Mouse (Mus musculus) telencephalon, adult 2 months (tissue): ENCODE measurements at regions not wholly inside any gene's neighbourhood (a gene's known extent, or its start where the extent isn't known, plus 50 kb on each side); places are given as distances from the start of the nearest gene placed in this dataset.

ENCODE experiments used
- DNase-seq: peaks from one replicate; pipeline ENCODE4 v3.0.0-alpha.2; 2011; ENCODE audit warnings: low read depth, low spot score

DNA sequence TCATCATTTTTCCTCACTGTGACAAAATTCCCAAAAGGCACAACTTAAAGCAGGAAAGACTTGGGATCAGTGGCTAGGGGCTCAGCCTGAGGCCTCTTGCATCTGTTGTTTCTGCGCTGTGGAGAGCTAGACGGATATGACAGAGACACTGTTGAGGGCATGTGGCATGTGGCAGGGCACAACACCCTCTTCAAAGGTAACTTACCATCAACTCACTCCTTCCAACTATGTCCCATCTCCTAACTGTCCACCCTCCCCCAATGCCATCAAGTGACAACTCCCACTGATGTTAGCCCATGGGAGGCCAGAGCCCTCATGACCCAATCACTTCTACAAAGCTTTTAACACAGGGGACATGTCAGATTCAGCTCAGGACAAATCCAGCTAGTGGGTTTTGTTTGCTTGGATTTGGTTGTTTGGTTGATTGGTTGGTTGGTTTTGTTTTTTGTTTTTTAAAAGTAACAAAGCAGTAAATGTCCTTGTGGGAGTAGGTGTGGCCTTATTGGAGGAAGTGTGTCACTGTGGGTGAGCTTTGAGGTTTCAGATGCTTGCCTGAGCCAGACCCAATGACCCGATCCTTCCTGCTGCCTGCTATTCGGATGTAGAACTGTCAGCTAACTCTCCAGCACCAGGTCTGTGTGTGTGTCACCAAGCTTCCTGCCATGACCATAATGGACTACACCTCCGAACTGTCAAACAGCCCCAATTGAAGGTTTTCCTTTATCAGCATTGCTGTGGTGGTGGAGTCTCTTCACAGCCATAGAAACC is 53.2 kb upstream of the Lef1 start:
- DNase-seq = no peak

DNA sequence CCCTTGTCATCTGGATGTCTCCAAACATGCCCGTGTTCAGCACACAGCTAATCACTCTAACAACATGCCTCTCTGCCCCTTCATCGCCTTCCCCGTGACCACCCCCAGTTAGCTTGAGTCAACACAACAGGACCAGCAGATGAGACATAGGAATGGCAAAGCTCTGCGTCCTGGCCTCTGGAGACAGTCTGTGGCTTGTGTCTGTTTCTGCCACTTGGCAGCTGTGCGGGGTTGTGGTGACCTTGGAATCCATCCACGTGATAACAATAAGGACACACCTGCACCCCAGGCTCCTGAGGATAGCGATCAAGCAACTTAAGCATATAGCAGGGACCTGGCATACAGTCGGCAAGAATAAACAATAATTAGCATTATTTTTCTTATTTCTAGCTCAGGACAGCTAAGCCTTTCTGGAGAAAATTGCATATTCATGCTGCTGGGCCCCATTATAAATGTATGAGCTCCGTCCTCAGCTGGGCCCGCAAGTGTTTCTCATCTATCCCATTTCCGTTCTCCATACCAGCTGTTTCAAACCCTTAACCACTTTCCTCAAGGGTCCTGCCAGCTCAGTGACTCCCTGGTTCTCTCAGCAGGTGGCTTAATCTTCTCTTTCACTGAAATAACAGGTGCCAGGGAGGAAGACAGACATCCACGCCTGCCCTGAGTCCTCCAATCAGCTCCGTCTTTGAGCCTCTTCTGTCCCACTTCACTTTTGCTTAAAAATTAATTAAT is 55.9 kb upstream of the Lef1 start:
- DNase-seq = no peak

DNA sequence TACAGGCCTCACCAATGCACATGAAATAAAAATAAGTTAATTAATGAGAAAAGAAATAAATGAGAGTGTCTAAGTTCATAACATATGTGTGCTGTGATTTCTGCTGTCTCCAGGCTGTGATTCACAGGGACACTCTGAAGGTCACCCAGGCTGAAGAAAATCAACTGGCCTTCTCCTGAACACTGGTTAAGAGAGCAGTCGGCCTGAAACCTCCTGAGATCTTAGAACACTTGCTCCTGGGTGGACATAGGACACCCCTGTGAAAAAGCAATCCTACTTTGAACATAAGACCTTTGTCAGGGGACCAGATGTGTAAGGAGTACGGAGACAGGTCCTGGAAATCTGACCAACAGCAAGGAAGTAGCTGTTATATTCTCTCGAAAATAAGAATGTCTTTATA is 62.6 kb upstream of the Lef1 start:
- no peak for DNase-seq

DNA sequence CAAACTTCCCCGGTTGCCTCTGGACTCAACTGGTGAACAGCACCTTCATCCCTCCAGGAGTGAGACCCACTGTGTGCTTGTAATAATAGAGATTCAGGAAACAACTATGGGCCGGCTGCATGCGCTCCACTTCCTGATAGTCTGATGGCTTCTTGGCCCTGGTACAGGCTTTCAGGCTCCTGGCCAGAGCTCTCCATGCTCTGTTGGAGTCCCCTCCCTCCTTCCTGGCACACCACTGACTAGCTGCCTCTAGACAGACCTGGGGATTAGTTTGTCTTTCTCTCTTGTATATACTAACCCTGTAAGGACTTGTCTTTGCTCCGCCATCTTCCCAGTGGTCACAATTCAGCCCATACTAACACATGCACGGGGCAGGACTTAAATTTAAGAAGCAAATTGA is 63.9 kb upstream of the Lef1 start:
- DNase-seq = no peak

DNA sequence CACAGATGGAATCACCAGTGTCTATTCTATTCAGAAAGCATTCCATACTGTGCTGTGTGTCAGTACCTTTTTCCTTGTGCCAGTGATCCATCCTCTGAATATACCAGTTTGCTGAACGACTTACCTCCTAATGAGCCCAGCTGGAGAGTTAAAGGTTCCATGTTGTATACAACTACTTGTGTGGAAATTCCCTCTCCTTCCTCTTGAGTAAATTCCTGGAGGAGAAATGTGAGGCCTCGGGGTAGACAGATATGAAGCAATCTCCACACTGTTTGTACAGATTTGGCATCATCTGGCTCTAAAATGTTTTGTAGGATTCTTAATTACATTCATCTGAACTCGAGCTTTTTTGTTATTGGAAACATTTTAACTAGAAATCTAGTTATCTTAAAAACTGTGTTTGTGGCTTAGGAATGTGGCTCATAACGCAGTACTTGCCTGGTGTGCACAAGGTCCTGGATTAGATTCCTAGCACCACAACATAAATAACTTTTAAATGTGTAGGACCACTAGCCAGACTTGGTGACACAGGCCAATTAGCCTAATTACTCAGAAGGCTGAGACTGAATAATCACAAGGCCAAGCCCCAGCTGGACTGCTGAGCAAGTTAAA is 70.0 kb upstream of the Lef1 start:
- no peak for DNase-seq

DNA sequence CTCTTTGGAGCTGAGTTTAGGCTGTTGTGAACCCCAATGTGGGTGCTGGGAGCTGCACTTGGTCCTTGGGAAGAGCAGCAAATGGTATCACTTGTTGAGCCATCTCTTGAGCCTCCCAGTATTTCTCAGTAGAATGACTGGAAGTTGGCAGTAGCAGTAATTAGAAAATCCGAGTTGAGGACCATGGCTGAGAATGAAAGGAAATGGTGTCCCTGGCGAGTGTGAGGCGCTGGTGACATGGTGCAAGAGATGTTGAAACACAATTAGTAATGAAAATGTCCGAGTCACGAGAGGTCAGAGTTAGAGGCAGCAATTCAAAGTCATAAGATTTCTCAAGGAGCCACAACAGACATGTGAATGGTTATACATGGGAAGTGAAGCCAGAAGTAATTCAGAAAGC is 73.2 kb upstream of the Lef1 start:
- no peak for DNase-seq

DNA sequence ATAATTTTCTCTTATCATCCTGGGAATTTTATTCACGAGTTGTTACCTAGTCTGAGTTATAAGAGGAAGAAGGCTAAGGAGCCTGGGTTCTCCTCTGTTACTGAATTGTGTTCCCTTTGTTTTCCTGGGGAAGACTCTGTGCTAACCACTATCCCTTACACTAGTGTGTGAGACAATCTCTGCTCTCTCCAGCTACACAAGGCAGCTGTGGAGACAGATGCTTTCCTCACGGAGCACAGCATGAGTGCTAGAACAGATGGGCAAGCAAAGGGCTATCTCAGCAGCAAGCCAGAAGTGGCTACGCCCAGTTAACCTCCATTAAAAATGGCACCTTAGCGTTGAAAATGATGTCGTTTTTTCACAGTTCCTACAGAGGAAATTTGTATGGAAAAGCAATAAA is 75.5 kb upstream of the Lef1 start:
- no peak for DNase-seq

DNA sequence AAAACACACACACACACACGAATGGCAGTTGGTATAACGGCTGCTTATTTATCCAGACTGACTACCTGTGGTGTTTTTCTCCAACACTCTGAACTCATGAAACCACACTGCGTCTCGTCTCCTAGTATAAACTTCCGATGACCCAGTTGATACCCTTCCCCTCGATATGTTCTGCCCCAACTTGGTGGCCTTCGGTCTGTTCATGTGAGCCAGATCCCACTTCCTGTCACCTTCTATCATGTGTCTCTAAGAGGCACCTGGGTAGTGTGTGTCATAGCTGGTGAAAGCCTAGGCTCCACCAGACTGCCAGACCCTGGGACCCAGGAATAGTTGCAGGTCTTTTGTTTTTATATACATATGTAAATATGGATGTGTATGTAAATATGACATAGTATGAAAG is 83.9 kb upstream of the Lef1 start:
- no peak for DNase-seq

DNA sequence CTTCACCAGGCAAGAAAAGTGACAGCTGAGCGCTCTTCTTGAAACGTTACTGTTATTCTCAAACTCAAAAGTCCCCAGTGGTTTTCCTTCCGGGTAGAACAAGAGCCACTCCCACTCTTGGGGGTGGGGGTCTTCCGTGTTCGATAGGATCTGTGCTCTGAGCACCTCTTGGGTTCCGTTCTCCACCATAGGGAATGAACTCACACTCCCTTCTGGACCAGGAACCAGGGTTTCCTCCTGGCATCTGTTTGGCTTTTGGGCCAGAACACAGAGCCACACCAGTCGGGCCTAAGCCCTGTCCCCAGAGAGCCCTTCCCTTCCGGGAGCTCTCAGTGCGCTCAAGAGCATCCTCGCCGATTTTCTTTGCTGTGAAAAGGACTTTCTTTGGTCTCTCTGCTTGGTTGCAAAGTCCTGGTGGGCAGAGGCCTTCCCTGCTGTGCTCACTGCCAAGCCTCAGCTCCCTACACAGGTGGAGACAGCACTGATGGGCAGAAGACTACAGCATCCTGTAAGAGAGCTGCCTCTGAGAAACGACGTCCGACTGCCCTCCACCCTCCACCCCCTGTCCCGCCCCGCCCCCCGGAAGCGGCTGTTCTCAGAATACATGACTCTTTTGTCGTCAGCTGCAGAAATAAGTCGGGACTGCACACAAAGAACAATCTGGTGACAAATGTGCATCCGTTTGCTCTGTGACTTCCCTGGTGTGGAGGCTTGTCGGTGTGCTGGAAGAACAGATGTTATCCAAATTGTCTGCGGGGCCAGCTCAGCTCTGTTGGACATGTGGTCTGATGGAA is 90.9 kb upstream of the Lef1 start:
- DNase-seq = no peak

DNA sequence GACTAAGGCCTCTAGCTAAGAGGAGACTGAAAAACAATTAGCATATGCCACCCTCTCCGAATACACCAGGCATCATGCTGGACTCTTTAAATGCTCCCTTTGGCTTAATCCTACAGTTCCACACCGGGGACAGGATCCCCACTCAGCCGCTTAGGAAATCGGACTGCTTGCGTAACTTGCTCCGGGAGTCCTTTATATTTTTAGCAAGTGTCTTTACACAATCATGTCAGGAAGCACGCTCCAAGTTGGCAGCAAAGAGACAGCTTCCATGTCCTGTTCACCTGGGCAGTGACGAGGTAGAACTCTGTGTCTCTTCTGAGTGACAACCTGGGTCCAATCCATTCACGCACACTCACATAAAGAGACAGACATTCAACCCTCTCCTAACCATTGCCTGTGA is 92.4 kb upstream of the Lef1 start:
- DNase-seq = no peak

DNA sequence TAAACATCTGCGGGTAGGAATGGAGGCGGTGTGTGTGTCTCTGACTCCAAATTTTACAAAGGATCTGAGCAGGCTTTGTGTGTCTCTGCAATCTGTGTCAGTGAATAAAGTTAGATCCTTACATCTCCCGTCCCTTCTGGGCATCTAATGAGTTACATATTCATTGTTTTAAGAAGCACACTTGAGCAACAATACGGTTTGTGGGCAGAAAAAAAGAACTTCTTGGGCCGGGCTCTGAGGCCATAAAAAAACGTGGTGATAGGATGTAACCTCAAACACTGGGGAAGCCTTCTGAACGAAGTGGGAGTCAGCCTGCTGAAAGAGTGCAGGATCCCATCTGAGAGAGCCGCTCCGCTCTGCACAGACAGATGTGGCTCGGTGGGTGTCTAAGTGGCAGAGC is 94.2 kb upstream of the Lef1 start:
- DNase-seq = no peak

DNA sequence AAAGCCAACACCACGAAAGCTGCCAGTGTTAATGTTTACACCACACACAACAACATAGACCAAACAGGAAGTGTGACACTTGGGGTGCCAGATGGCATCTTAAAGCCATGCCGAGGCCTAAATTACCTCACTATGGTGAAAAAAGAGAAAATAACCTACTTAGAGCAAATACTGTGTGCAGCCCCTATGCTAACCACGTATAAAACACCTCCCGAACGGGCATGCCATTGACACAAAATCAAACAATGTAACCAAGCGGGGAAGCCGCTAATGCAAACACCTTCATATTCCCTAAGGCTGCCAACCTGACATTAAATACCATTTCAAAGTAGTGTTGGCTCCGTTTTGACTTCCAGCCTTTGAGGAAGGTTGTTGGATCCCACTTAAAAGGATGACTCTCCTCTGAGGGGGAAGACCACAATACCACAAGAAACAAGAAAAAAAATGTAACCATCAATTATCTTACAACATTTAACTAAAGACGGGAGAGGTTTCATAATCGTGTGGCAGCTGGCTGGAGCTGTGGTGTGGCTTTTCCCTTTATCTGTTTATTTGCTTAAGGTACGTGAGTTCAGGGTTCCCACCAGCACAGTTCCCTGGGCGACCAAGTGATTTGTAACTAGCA is 96.1 kb upstream of the Lef1 start:
- no peak for DNase-seq

DNA sequence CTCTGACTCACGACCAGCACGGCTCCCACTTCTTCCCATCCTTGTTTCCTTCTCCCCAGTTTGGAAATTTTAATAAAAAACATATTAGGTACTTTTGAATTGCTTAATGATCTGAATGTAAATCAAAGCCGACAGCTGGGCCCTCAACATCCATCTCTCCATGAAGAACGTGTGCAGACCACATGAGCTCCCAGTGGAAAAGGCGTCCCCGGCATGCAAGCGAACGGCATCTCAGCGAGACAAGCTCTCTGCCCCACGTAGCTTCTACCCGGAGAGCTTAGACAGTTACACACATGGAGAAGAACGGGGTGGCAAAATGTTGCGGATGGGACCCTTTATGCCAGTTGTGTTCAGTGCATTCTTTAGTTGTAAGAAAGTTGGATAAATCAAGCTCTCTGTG is 109.6 kb upstream of the Lef1 start:
- no peak for DNase-seq

DNA sequence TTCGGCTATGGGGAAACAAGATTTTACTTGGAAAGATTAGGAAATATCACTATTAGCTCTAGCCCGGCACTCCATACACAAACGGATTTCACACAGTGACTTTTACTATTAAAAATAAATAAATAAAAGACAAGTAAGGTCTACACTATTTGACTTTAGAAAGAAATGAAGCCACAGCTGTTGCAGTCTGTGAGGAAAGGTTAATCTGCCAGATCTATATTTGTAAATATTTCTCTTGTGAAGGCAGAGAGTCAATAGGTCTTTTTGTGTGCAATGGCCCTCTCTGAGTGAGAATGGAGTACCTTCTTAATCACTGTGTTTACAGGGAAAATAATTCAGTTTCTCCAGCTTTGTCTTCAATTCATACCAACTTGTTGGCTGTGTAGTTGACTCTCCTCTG is 110.0 kb upstream of the Lef1 start:
- no peak for DNase-seq

DNA sequence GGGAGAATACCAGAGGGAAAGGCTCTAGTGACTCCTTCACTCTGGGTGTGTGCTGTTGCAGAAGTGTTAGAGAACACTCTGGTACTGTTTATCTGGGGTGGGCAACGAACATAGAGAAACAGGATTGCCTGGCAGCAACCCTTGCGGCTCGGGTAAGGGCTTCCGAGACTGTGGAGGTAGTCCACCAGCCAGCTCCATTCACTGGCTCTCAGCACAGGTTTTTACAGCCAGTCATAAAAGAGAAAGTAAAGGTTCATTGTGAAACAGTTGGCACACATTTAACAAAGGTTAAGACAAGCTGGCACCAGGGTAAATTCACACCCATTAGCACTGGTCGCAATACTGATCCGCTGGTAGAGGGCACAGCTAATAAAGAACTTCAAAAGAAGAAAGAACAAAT is 110.5 kb upstream of the Lef1 start:
- DNase-seq = no peak

DNA sequence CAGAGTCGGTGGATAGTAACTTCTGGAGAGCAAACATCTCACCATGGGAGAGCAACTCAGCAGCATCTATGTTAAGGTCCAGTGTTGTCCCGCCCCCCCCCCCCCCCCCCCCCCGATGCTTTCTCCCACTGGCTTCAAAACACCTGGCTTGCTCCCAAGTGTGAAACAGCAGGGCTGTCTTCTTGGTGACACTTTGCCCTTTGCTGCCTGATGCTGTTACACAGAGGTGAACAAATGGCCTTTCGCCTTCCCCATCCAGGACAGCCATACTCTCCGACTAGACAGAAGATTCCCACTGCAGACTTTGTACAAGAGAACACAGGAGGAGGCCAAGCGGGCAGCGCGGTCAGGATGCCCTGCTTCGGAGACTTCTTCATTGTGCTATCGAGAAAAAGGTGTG is 111.8 kb upstream of the Lef1 start:
- no peak for DNase-seq

DNA sequence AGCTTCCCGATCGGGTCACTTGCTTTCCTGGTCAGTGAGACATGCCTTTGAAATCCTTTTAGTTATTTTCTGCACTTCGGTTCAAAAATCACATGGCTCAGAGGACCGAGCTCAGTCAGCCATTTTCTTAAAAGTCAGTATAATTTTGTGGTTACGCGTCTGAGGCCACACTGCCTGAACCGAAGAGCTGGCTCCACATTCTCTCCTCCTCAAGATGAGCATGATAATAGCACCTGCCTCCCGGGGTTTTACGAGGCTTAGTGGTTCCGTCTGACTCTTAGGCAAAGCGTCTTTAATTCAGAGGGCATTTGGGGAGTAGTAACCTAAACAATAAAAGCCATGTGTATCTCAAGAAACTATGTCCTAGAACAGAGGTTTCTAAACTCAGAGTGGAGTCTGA is 113.5 kb upstream of the Lef1 start:
- no peak for DNase-seq

DNA sequence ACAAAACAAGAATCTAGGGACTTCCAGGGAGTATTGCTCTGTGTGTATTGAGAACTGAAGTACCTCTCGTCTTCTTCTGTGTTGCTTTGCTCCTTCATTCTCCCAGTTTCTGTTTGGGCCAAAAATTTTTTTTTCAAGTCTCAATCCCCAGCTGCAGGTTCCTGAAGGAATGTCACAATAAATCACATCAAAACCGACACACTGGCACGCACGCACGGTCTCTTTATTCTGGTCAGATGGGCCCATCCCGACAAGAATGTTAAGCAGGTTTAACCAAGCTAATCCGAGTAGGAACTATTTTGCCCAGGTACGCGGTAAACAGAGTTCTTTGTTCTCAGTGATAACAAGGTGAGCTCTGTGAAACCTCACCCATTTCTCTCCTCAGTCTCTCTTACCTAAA is 118.3 kb upstream of the Lef1 start:
- DNase-seq = no peak

DNA sequence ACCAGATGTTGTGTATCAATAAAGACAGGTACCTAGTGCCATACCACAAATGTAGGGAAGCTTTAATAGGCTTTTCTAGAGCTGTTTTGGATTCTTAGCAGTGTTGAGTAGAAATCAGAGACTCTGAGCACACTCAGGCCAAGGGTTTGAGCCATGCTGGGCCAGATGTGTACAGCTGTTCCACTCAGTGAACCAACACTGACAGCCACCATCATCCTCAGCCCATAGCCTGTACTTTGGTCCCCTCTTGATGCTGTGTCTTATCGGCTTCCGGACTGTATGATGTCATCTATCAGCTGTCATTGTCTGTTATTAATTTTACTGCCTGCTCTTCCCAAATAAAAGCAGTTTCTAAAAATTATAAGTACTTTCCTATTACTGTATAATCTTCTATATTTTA is 123.6 kb upstream of the Lef1 start:
- no peak for DNase-seq

DNA sequence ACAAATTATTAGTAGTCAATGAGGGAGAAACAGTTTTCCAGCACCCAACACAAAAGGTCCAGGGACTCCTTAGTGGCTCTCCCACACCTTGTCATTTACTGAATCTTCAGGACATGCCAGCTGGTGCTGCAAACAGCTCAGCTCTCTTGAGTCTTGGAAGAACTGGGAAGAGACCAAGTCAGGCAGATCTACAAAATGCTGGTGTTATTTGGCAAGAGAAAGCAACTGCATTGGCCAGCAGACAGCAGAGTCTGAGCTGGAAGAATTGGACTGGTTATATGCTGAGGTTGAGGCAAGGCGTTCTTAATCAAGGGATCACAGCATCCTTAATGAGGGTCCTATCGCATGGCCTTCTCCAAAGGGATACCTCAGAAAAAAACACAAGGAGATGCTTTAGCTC is 124.2 kb upstream of the Lef1 start:
- no peak for DNase-seq

DNA sequence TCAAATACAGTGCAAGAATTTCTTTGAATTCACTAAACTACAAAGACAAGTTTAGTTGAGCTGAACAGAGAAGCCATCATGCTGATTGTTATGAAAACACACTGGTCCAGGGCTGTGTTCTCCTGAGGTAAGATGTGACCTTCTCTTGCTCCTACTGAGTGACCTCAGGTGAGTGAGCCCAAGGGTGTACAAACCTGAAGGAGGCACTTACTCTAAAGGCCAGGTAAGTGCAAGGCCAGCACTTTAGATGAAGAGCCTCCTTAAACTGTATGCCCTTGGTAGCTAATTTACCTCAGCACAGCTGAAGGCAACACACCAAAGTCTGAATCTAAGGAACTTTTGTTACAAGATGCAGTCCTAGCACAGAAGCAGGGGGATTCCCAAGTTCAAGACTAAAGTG is 128.7 kb upstream of the Lef1 start:
- no peak for DNase-seq
